Mouse (Mus musculus) lung, postnatal 0 days (tissue): ENCODE results near the gene Snapc2. TPM values are rescaled to one million over a fixed set of nuclear protein-coding genes. Genes with fewer than 3 reads are reported as not detected.

Experiments
- ATAC-seq: fragments of 200-750 bp; cut with Nextera tagmentation; 2 replicates; pipeline ENCODE4 v1.8.0; 2017; ENCODE audit warnings: moderate library complexity
- DNase-seq: peaks from one replicate; pipeline ENCODE4 v3.0.0-alpha.2; 2016; ENCODE audit warnings: low spot score
- H3K27ac ChIP-seq: fragments of 300-500 bp; sonication (generic); 2 replicates; pipeline ENCODE4 v1.5.1; 2014; ENCODE audit warnings: antibody characterized with exemption, mild to moderate bottlenecking, low read length, mixed read lengths
- H3K27me3 ChIP-seq: fragments of 300-500 bp; sonication (generic); replicated peaks from 2 replicates; pipeline ENCODE4 v1.6.1; 2014; ENCODE audit warnings: low read length, mixed read lengths; ENCODE audit not compliant: insufficient read depth
- H3K36me3 ChIP-seq: fragments of 300-500 bp; sonication (generic); 2 replicates; pipeline ENCODE4 v1.6.1; 2014; ENCODE audit warnings: low read length, mixed read lengths; ENCODE audit not compliant: insufficient read depth
- H3K4me1 ChIP-seq: fragments of 300-500 bp; sonication (generic); 2 replicates; pipeline ENCODE4 v1.6.1; 2014; ENCODE audit warnings: antibody characterized with exemption, low read depth, low read length, mixed read lengths; ENCODE audit not compliant: insufficient read depth
- H3K4me2 ChIP-seq: fragments of 300-500 bp; sonication (generic); replicated peaks from 2 replicates; pipeline ENCODE4 v1.6.1; 2014; ENCODE audit warnings: low read depth, mild to moderate bottlenecking, low read length, moderate library complexity, mixed read lengths
- H3K4me3 ChIP-seq: fragments of 300-500 bp; sonication (generic); 2 replicates; pipeline ENCODE4 v1.5.1; 2014; ENCODE audit warnings: low read depth, low read length
- H3K9ac ChIP-seq: fragments of 300-500 bp; sonication (generic); replicated peaks from 2 replicates; pipeline ENCODE4 v1.6.1; 2014; ENCODE audit warnings: low read depth, mild to moderate bottlenecking
- H3K9me3 ChIP-seq: fragments of 300-500 bp; sonication (generic); 2 replicates; pipeline ENCODE4 v1.6.1; 2016; ENCODE audit warnings: low read length, mixed read lengths
- CTCF ChIP-seq: IDR thresholded peaks from 2 replicates; pipeline ENCODE4 v1.5.1; 2016; ENCODE audit warnings: antibody characterized with exemption, mild to moderate bottlenecking
- EP300 ChIP-seq: IDR thresholded peaks from 2 replicates; pipeline ENCODE4 v1.6.1; 2016; ENCODE audit warnings: antibody characterized with exemption, mild to moderate bottlenecking, control low read depth
- WGBS: fragments of 180-500 bp; shearing (Covaris S2); extraction: QIAGEN DNeasy Blood & Tissue Kit; methylation state at CpG from one replicate; pipeline ENCODE4 v1.1.7; 2014; 5-methylcytosine and 5-hydroxymethylcytosine counted together
- polyA plus RNA-seq: library from polyadenylated mRNA; unstranded; fragments of >200 nt; fragmentation: Nextera tagmentation; extraction: Ambion mirVana; gene quantifications from 2 replicates; pipeline ENCODE4 v1.2.1, GENCODE M21; 2015

The Snapc2 gene
- polyA plus RNA-seq, 1 experiment from 2014 or later = 28.9 TPM

- no peak for TF ChIP-seq CTCF
- Histone ChIP-seq H3K9ac (peak within 1 kb of the TSS; percentile 81), H3K9me3 (no peaks in the 10 kb centered on the region), H3K4me3 (peak within 1 kb of the TSS; percentile 80), H3K4me2 (peak within 1 kb of the TSS; percentile 73), H3K36me3 (peaks cover 5% of the 10 kb centered on the region; the same call in 1 of the 2 replicates), H3K27me3 (no peaks in the 10 kb centered on the region), H3K4me1 (no peaks in the 10 kb centered on the region), H3K27ac (peak within 1 kb of the TSS; percentile 51)
- DNase-seq = peak; percentile 97
- peak; percentile 99 for ATAC-seq
- under 1% methylated on average over 39 of the region's 39 CpGs for WGBS
Observed at GRCm38 (mm10) chr8:4275275-4276110, 22.6 kb downstream of the Snapc2 start, which contains the start of gene Timm44. Timm44 (minus strand) TSS chr8:4275913.

GRCm38 (mm10) chr8:4276111-4276465 is 23.2 kb downstream of the Snapc2 start:
- peak; percentile 46; the same call in 1 of the 2 replicates for ATAC-seq
- no peak for DNase-seq
- Histone ChIP-seq H3K4me2 (peak overlapping the region; percentile 73), H3K9ac (peak overlapping the region; percentile 81), H3K27ac (peak overlapping the region; percentile 34; the same call in 1 of the 2 replicates), H3K4me1 (no peaks in the 10 kb centered on the region), H3K4me3 (peak overlapping the region; percentile 80), H3K36me3 (peaks cover 5% of the 10 kb centered on the region; the same call in 1 of the 2 replicates), H3K9me3 (no peaks in the 10 kb centered on the region), H3K27me3 (no peaks in the 10 kb centered on the region)
- WGBS = 27% methylated on average over 9 of the region's 9 CpGs
- no peak for TF ChIP-seq EP300

GRCm38 (mm10) chr8:4292738-4293137 is 39.9 kb downstream of the Snapc2 start:
- Histone ChIP-seq H3K27ac (no peak overlapping the region), H3K27me3 (no peaks in the 10 kb centered on the region), H3K4me2 (no peak overlapping the region), H3K9ac (no peak overlapping the region), H3K9me3 (no peaks in the 10 kb centered on the region), H3K4me1 (no peaks in the 10 kb centered on the region), H3K4me3 (no peak overlapping the region), H3K36me3 (peaks cover 45% of the 10 kb centered on the region; the same call in 1 of the 2 replicates)
- TF ChIP-seq CTCF = no peak; the same call in 1 of the 2 replicates
- no peak for TF ChIP-seq EP300
- ATAC-seq = no peak
- DNase-seq = no peak
- 84% methylated on average over 5 of the region's 5 CpGs for WGBS

- TF ChIP-seq EP300 (no peak), CTCF (no peak)
- no peak overlapping the region for H3K9ac ChIP-seq
- H3K27me3 ChIP-seq = no peaks in the 10 kb centered on the region
- H3K4me2 ChIP-seq = no peak overlapping the region
- no peaks in the 10 kb centered on the region for H3K4me1 ChIP-seq
- ATAC-seq (no peak), DNase-seq (no peak)
- no peak overlapping the region for H3K27ac ChIP-seq
- H3K4me3 ChIP-seq = no peak overlapping the region
- H3K36me3 ChIP-seq = peaks cover 61% of the 10 kb centered on the region
- no peaks in the 10 kb centered on the region for H3K9me3 ChIP-seq
- WGBS = 91% methylated on average over 4 of the region's 4 CpGs
Observed at GRCm38 (mm10) chr8:4297822-4298221, 44.9 kb downstream of the Snapc2 start.

- no peak overlapping the region for H3K4me3 ChIP-seq
- H3K9ac ChIP-seq = no peak overlapping the region
- 67% methylated on average over 3 of the region's 3 CpGs for WGBS
- H3K4me1 ChIP-seq = no peaks in the 10 kb centered on the region
- TF ChIP-seq EP300 (no peak), CTCF (no peak)
- no peaks in the 10 kb centered on the region for H3K27me3 ChIP-seq
- ATAC-seq (no peak), DNase-seq (no peak)
- H3K27ac ChIP-seq = no peak overlapping the region
- H3K9me3 ChIP-seq = no peaks in the 10 kb centered on the region
- no peak overlapping the region for H3K4me2 ChIP-seq
- peaks cover 49% of the 10 kb centered on the region for H3K36me3 ChIP-seq
Observed at GRCm38 (mm10) chr8:4304124-4304547, 51.3 kb downstream of the Snapc2 start.

Other genes with a start within 250 kb of the Snapc2 start
- gene Cd209f, start 147.2 kb upstream of the Snapc2 start, polyA plus RNA-seq = not detected in 2 replicates
- not detected in 2 replicates for gene Cd209g, start 119.0 kb upstream of the Snapc2 start, polyA plus RNA-seq
- 11.3 and 11.9 TPM in 2 replicates for gene Evi5l, start 86.5 kb upstream of the Snapc2 start, polyA plus RNA-seq
- 0.89 and 0.99 TPM in 2 replicates for gene Prr36, start 35.6 kb upstream of the Snapc2 start, polyA plus RNA-seq
- 6.0 and 7.8 TPM in 2 replicates for gene Lrrc8e, start 26.3 kb upstream of the Snapc2 start, polyA plus RNA-seq
- gene Map2k7, start 14.3 kb upstream of the Snapc2 start, polyA plus RNA-seq = 22.9 and 23.6 TPM in 2 replicates
- 0.25 and 0.86 TPM in 2 replicates for gene Gm49320, start 14.2 kb upstream of the Snapc2 start, polyA plus RNA-seq
- gene Tgfbr3l, start 4.9 kb upstream of the Snapc2 start, polyA plus RNA-seq = 2.2 and 4.3 TPM in 2 replicates
- 35.1 and 38.4 TPM in 2 replicates for gene Ctxn1, start 6.2 kb downstream of the Snapc2 start, polyA plus RNA-seq
- gene Timm44, start 22.8 kb downstream of the Snapc2 start, polyA plus RNA-seq = 30.7 and 36.1 TPM in 2 replicates
- 4.3 and 4.9 TPM in 2 replicates for gene Ccl25, start 72.1 kb downstream of the Snapc2 start, polyA plus RNA-seq
- gene Elavl1, start 72.3 kb downstream of the Snapc2 start, polyA plus RNA-seq = 90.9 and 110 TPM in 2 replicates
- 55.3 and 58.6 TPM in 2 replicates for gene Cers4, start 239.9 kb downstream of the Snapc2 start, polyA plus RNA-seq